Mouse (Mus musculus): ENCODE measurements around the gene Cnot6. TPM values are rescaled to one million over a fixed set of nuclear protein-coding genes. Genes with fewer than 3 reads are reported as not detected.
A peak's percentile ranks its signal among the peaks of the same experiment; 100 is the strongest.

Cnot6 gene
- total and polyA plus RNA-seq, 2 experiments from 2014 or later = 26.9 to 28.9 TPM

DNA sequence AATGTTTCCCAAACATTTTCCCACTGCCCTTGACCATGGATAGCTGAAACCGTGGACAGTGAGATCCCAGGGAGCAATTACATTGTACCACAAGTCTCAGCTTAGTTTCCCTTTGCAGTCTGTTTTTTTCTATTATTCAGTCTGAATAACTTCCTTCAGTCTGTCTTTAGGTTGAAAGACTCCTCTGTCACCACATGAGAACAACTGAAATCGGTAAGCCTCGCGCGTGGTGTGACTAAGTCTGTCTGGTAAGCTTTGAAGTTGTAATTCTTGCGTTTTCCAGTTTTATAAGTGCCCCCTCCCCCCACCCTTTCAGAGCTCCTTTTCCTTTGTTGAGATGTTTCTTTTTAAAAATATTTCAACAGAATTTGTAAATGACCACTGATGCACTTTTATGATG lies 10.2 kb upstream of the Cnot6 start:
- Histone ChIP-seq H3K27ac (ENCODE audit: low read depth, low read length) (no peak overlapping the region), H3K9me3 (ENCODE audit: low read length) (no peaks in the 10 kb centered on the region), H3K4me2 (ENCODE audit: low read depth, low read length, poor library complexity, severe bottlenecking) (no peak overlapping the region), H3K4me3 (ENCODE audit: low read depth, low read length) (no peak overlapping the region), H3K9ac (replicated peaks; ENCODE audit: low read length, poor library complexity, severe bottlenecking) (no peak overlapping the region), H3K36me3 (ENCODE audit: insufficient read depth, low read length) (no peaks in the 10 kb centered on the region), H3K27me3 (ENCODE audit: insufficient read depth, low read length) (no peaks in the 10 kb centered on the region), H3K4me1 (ENCODE audit: insufficient read depth, low read length) (no peaks in the 10 kb centered on the region)
- DNase-seq (ENCODE audit: low spot score) = no peak
- no peak for TF ChIP-seq CTCF (IDR thresholded peaks at IDR 0.05)
- 41% methylated on average over 6 of the region's 6 CpGs for WGBS
- ATAC-seq (ENCODE audit: low FRiP score) = no peak

DNA sequence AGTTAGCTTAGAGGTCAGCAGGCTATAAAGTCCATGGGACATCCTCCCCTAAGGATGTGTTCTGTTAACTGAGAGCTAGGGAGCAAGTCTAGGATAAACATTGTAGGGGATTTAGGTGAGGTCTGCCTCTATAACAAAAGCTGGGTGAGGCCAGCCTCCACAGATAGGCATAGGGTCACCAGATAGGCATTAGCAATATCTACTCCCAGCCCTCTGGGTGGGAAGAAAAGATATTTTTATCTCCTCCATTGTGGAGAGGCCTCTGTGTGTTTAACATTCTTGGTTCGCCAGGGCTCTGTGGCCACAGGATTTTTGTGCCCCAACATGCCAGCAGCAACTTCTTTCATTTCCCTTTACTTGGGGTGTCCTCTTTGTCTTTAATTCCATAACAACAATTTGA lies 8.8 kb upstream of the Cnot6 start:
- Histone ChIP-seq H3K4me1 (ENCODE audit: insufficient read depth, low read length) (no peaks in the 10 kb centered on the region), H3K27me3 (ENCODE audit: insufficient read depth, low read length) (no peaks in the 10 kb centered on the region), H3K27ac (ENCODE audit: low read depth, low read length) (no peak overlapping the region), H3K4me3 (ENCODE audit: low read depth, low read length) (no peak overlapping the region), H3K9me3 (ENCODE audit: low read length) (no peaks in the 10 kb centered on the region), H3K4me2 (ENCODE audit: low read depth, low read length, poor library complexity, severe bottlenecking) (no peak overlapping the region), H3K9ac (replicated peaks; ENCODE audit: low read length, poor library complexity, severe bottlenecking) (no peak overlapping the region), H3K36me3 (ENCODE audit: insufficient read depth, low read length) (no peaks in the 10 kb centered on the region)
- DNase-seq (ENCODE audit: low spot score) (no peak), ATAC-seq (ENCODE audit: low FRiP score) (no peak)
- 95% methylated on average over 1 of the region's 1 CpGs for WGBS
- TF ChIP-seq CTCF (IDR thresholded peaks at IDR 0.05) = no peak

DNA sequence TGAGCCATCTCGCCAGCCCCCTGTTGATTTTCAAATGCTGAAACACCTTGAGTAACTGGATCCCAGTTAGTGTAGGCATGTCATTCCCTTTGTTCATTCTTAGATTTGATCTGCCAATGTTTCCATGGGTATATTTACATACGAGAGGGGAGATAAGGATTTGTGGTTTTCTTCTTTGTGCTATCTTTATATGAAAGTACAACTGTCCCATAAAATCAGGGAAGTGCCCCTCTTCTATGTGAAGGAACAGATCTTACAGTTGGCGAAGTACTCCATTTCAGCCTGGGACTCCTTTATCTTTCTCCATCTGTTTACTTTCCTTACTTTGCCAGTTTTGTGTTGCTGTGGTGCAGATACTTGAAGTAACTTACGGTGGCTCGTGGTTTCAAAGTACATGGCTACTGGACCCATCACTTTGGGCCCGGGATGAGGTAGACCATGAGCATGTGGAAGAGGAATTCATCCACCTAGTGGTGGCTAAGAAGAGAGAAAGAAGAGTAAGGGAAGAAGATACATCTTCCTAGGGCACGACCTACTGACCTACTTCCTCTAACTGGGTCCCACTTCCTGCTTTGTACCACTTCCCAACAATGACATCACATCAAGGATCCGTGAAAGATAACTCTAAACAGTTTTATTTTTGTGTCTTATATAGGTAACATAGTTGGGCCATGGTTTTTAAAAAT lies 7.1 kb upstream of the Cnot6 start:
- H3K9me3 ChIP-seq (ENCODE audit: low read length) = no peaks in the 10 kb centered on the region

DNA sequence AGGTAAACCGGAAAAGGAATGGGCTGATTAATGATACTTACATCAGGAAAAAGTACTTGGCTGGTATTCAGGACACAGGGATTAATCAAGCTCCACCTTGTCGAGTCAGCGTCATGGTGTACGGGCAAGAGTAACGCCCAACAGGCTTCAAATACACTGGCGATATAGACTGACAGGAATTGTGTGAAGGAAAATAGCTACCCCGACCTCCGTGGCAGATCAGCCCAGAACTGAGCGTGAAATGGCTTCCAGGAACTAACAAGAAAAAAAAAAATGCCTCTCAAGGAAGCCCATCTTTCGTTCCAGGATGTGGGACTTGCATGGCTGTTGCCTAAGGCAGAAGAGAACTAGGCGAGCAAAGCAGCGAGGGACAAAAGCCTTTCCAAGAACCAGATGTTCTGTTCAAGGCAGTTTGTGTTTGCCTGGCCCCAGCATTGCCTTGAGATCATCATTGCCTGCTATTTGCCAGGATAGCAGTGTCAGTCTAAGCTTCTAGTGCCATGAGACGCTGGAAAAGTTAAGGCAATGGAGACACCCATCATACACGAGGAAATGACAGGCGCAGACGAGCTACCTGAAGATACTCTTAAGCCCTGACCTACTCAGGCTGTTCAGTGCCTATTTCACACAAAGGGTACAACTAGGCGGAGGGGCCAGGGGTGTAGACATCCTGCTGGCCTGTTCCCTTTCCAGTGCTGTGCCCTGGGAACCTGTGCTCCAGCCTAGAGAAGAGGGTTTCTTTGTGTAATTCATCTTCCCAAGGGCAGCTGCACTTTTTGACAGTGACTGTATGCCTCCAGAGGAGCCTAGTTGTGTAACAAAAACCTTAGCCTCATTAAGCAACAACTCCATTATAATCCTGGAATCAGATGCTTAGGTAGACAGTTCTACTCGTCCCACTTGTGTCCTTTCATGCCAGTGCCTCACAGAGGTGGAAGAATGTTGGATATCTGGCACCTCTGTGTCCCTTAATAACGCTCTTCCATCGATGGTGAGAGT lies 1.1 kb upstream of the Cnot6 start:
- DNase-seq (ENCODE audit: low spot score) = peak; percentile 16
- no peaks in the 10 kb centered on the region for H3K9me3 ChIP-seq (ENCODE audit: low read length)
- H3K4me3 ChIP-seq (ENCODE audit: low read depth, low read length) = peak overlapping the region; percentile 97
- H3K4me2 ChIP-seq (ENCODE audit: low read depth, low read length, poor library complexity, severe bottlenecking) = peak overlapping the region; percentile 60
- 0 out of 2 replicates have a peak overlapping the region, but pooled peaks have one; percentile 1 for H3K9ac ChIP-seq (replicated peaks; ENCODE audit: low read length, poor library complexity, severe bottlenecking)
- no peaks in the 10 kb centered on the region for H3K36me3 ChIP-seq (ENCODE audit: insufficient read depth, low read length)
- TF ChIP-seq CTCF (IDR thresholded peaks at IDR 0.05) = no peak
- 0 out of 2 replicates have a peak, but pooled peaks have one; percentile 11 for ATAC-seq (ENCODE audit: low FRiP score)
- 0 out of 2 replicates have a peak, but pooled peaks cover 9% of the 10 kb centered on the region for H3K4me1 ChIP-seq (ENCODE audit: insufficient read depth, low read length)
- no peaks in the 10 kb centered on the region for H3K27me3 ChIP-seq (ENCODE audit: insufficient read depth, low read length)
- peak overlapping the region; percentile 26 for H3K27ac ChIP-seq (ENCODE audit: low read depth, low read length)
- 29% methylated on average over 20 of the region's 20 CpGs for WGBS

More for the DNA sequence above, 7.1 kb upstream of the Cnot6 start:
- no peak for TF ChIP-seq CTCF (IDR thresholded peaks at IDR 0.05)
- H3K4me1 ChIP-seq (ENCODE audit: insufficient read depth, low read length) = no peaks in the 10 kb centered on the region
- H3K36me3 ChIP-seq (ENCODE audit: insufficient read depth, low read length) = no peaks in the 10 kb centered on the region
- no peak overlapping the region for H3K4me3 ChIP-seq (ENCODE audit: low read depth, low read length)
- ATAC-seq (ENCODE audit: low FRiP score) (no peak), DNase-seq (ENCODE audit: low spot score) (no peak)
- H3K9ac ChIP-seq (replicated peaks; ENCODE audit: low read length, poor library complexity, severe bottlenecking) = no peak overlapping the region
- no peaks in the 10 kb centered on the region for H3K27me3 ChIP-seq (ENCODE audit: insufficient read depth, low read length)
- no peak overlapping the region for H3K4me2 ChIP-seq (ENCODE audit: low read depth, low read length, poor library complexity, severe bottlenecking)
- 90% methylated on average over 8 of the region's 8 CpGs for WGBS
- no peak overlapping the region for H3K27ac ChIP-seq (ENCODE audit: low read depth, low read length)

DNA sequence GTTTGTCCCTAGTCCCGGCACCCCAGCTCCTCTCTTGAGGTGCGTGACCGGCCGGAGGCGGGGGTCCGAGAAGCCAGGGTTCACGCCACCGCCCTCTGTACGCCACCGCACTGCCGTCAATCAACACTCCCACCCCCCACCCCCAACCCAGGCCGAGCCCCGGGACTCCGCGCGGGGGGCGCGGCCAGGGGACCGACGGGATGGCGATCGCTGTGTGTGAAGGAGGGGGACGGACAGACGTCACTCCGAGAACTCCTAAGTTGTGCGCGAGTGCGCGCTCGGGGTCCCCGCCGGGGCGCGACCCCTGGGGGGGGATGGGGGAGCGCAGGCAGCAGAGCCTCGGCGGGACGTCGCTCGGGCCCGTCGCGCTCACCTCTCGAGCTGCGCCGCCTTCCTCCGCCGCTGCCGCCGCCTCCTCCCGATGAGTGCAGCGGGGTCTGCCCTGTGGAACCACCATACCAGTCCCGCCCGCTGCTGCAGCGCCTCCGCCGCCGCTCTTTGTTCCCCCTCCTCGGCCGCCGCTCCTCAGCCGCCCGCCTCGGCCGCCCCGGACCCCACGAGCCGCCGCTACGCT lies 455 bp downstream of the Cnot6 start:
- Histone ChIP-seq H3K36me3 (ENCODE audit: insufficient read depth, low read length) (no peaks in the 10 kb centered on the region), H3K4me2 (ENCODE audit: low read depth, low read length, poor library complexity, severe bottlenecking) (peak overlapping the region; percentile 71), H3K4me1 (ENCODE audit: insufficient read depth, low read length) (0 out of 2 replicates have a peak, but pooled peaks cover 9% of the 10 kb centered on the region), H3K27ac (ENCODE audit: low read depth, low read length) (peak overlapping the region; percentile 83), H3K27me3 (ENCODE audit: insufficient read depth, low read length) (no peaks in the 10 kb centered on the region), H3K9me3 (ENCODE audit: low read length) (no peaks in the 10 kb centered on the region), H3K4me3 (ENCODE audit: low read depth, low read length) (peak overlapping the region; percentile 97), H3K9ac (replicated peaks; ENCODE audit: low read length, poor library complexity, severe bottlenecking) (peak overlapping the region; percentile 90)
- no peak for TF ChIP-seq CTCF (IDR thresholded peaks at IDR 0.05)
- ATAC-seq (ENCODE audit: low FRiP score) = peak; percentile 61
- peak; percentile 25 for DNase-seq (ENCODE audit: low spot score)
- WGBS = 0% methylated on average over 25 of the region's 70 CpGs

Measured in midbrain, postnatal 0 days (tissue).